Mouse (Mus musculus) C2C12 (cell line): Measurements from ENCODE around the gene Wdr90. TPM values are rescaled to one million over a fixed set of nuclear protein-coding genes. Genes with fewer than 3 reads are reported as not detected.

Experiments used
- H3K27me3 ChIP-seq: one replicate; pipeline ENCODE4 v1.6.1; 2011; ENCODE audit not compliant: control insufficient read depth, insufficient read depth, insufficient read length
- H3K36me3 ChIP-seq: one replicate; pipeline ENCODE4 v1.6.1; 2011; ENCODE audit not compliant: control insufficient read depth, insufficient read depth
- H3K4me3 ChIP-seq: one replicate; pipeline ENCODE4 v1.5.1; 2011; ENCODE audit warnings: mild to moderate bottlenecking, control low read depth; ENCODE audit not compliant: poor library complexity, insufficient read depth, severe bottlenecking
- H3K79me2 ChIP-seq: one replicate; pipeline ENCODE4 v1.6.1; 2011; ENCODE audit not compliant: control insufficient read depth, insufficient read depth
- H3K79me3 ChIP-seq: one replicate; pipeline ENCODE4 v1.6.1; 2011; ENCODE audit warnings: low read depth, control low read depth
- H3ac ChIP-seq: one replicate; pipeline ENCODE3; 2011; ENCODE audit warnings: low read depth; ENCODE audit not compliant: control insufficient read depth, insufficient read length
- CEBPB ChIP-seq: IDR thresholded peaks from one replicate; pipeline ENCODE4 v1.6.1; 2011; ENCODE audit warnings: low read depth, mild to moderate bottlenecking, control low read depth, moderate library complexity
- CTCF ChIP-seq: IDR thresholded peaks from one replicate; pipeline ENCODE4 v1.5.1; 2011; ENCODE audit not compliant: control insufficient read depth, insufficient read depth, insufficient read length
- FOSL1 ChIP-seq: IDR thresholded peaks from one replicate; pipeline ENCODE4 v1.8.0; 2011; ENCODE audit warnings: mild to moderate bottlenecking, low read length; ENCODE audit not compliant: poor library complexity, insufficient read depth, severe bottlenecking
- MAX ChIP-seq: IDR thresholded peaks from one replicate; pipeline ENCODE4 v1.6.1; 2011; ENCODE audit warnings: mild to moderate bottlenecking, control low read depth
- MYOD1 ChIP-seq: IDR thresholded peaks from one replicate; pipeline ENCODE4 v1.6.1; 2011; ENCODE audit warnings: low read depth; ENCODE audit not compliant: control insufficient read depth, insufficient read length
- MYOG ChIP-seq: IDR thresholded peaks from one replicate; pipeline ENCODE4 v1.6.1; 2011; ENCODE audit not compliant: control insufficient read depth, insufficient read length; ENCODE audit errors: extremely low read depth
- USF1 ChIP-seq: IDR thresholded peaks from one replicate; pipeline ENCODE4 v1.6.1; 2011; ENCODE audit warnings: low read depth, mild to moderate bottlenecking, control low read depth, moderate library complexity
- polyA plus RNA-seq: library from polyadenylated mRNA; unstranded; fragments of >200 nt; fragmentation: generic; extraction: Trizol; gene quantifications from one replicate; pipeline ENCODE4 v1.2.1, GENCODE M21; 2012; ENCODE audit warnings: missing spikeins

The Wdr90 gene
- polyA plus RNA-seq, 1 experiment: 16.7 TPM

- Histone ChIP-seq H3K36me3 (no peaks in the 10 kb centered on the region), H3K79me3 (no peaks in the 10 kb centered on the region), H3K79me2 (no peaks in the 10 kb centered on the region), H3K4me3 (no peak overlapping the region), H3ac (no peak overlapping the region), H3K27me3 (no peaks in the 10 kb centered on the region)
- TF ChIP-seq MYOG: no peak
- TF ChIP-seq MYOD1: peak; percentile 44
- no peak for TF ChIP-seq CTCF
- TF ChIP-seq MAX: no peak
- TF ChIP-seq FOSL1: peak; percentile 22
- TF ChIP-seq USF1: peak; percentile 10
- TF ChIP-seq CEBPB: no peak
Observed at GRCm38 (mm10) chr17:25802825-25803517, 58.3 kb downstream of the Wdr90 start.

- Histone ChIP-seq H3K79me3 (no peaks in the 10 kb centered on the region), H3ac (no peak overlapping the region), H3K4me3 (no peak overlapping the region), H3K79me2 (peaks cover 8% of the 10 kb centered on the region), H3K27me3 (no peaks in the 10 kb centered on the region), H3K36me3 (no peaks in the 10 kb centered on the region)
- no peak for TF ChIP-seq MYOG
- TF ChIP-seq MYOD1: no peak
- TF ChIP-seq MAX: no peak
- TF ChIP-seq CTCF: peak; percentile 54
Observed at GRCm38 (mm10) chr17:25801029-25801428, 60.3 kb downstream of the Wdr90 start.

GRCm38 (mm10) chr17:25796951-25797369 lies 64.3 kb downstream of the Wdr90 start, which contains the start of gene Metrn:
Metrn (minus strand) TSS chr17:25797136.
- peak within 1 kb of the TSS; percentile 51 for H3K4me3 ChIP-seq
- peaks cover 5% of the 10 kb centered on the region for H3K79me3 ChIP-seq
- TF ChIP-seq FOSL1: no peak
- no peak for TF ChIP-seq MAX
- TF ChIP-seq USF1: no peak
- TF ChIP-seq CEBPB: no peak
- no peak for TF ChIP-seq MYOG
- TF ChIP-seq CTCF: no peak
- no peak for TF ChIP-seq MYOD1
- peaks cover 14% of the 10 kb centered on the region for H3K79me2 ChIP-seq
- no peaks in the 10 kb centered on the region for H3K36me3 ChIP-seq
- peak within 1 kb of the TSS; percentile 66 for H3ac ChIP-seq
- H3K27me3 ChIP-seq: no peaks in the 10 kb centered on the region

- Histone ChIP-seq H3ac (peak overlapping the region; percentile 66), H3K79me2 (peaks cover 21% of the 10 kb centered on the region), H3K4me3 (peak overlapping the region; percentile 51), H3K27me3 (no peaks in the 10 kb centered on the region), H3K36me3 (no peaks in the 10 kb centered on the region), H3K79me3 (peaks cover 5% of the 10 kb centered on the region)
- TF ChIP-seq CEBPB (no peak), MYOD1 (no peak), MYOG (no peak), FOSL1 (no peak)
Observed at GRCm38 (mm10) chr17:25796211-25796771, 65.0 kb downstream of the Wdr90 start.

- Histone ChIP-seq H3K27me3 (no peaks in the 10 kb centered on the region), H3ac (peak within 1 kb of the TSS; percentile 66), H3K4me3 (peak within 1 kb of the TSS; percentile 51), H3K79me2 (peaks cover 27% of the 10 kb centered on the region), H3K36me3 (no peaks in the 10 kb centered on the region), H3K79me3 (peaks cover 7% of the 10 kb centered on the region)
- no peak for TF ChIP-seq MAX
- TF ChIP-seq FOSL1: no peak
- no peak for TF ChIP-seq MYOG
- no peak for TF ChIP-seq CEBPB
- no peak for TF ChIP-seq MYOD1
- TF ChIP-seq CTCF: no peak
- no peak for TF ChIP-seq USF1
Observed at GRCm38 (mm10) chr17:25795609-25796092, 65.7 kb downstream of the Wdr90 start, which contains the start of gene AC134908.4. AC134908.4 (minus strand) TSS chr17:25795659.
